Mouse (Mus musculus) CH12.LX (cell line): Measurements from ENCODE around the gene Klhl9.

Experiments
- CTCF ChIP-seq, 2 experiments: IDR thresholded peaks in 1 of 2; conservative IDR thresholded peaks in 1 of 2; 2 replicates each; pipeline ENCODE4 v1.5.1; 2011 to 2012; ENCODE audit warnings: low read depth in 2 of 2, low read length in 2 of 2, improper control_type of control experiment in 1 of 2, inconsistent platforms in 1 of 2, mild to moderate bottlenecking in 1 of 2, moderate library complexity in 1 of 2
- ELF1 ChIP-seq: IDR thresholded peaks from 2 replicates; pipeline ENCODE4 v1.6.1; 2014; ENCODE audit warnings: low read depth, mild to moderate bottlenecking, inconsistent platforms, low read length, improper control_type of control experiment
- HCFC1 ChIP-seq: IDR thresholded peaks from 2 replicates; pipeline ENCODE4 v1.6.1; 2012; ENCODE audit warnings: low read depth, mild to moderate bottlenecking, inconsistent platforms, low read length, improper control_type of control experiment
- JUND ChIP-seq: conservative IDR thresholded peaks from 2 replicates; pipeline ENCODE4 v1.6.1; 2011; ENCODE audit warnings: low read depth, low read length, improper control_type of control experiment
- MEF2A ChIP-seq: IDR thresholded peaks from 2 replicates; pipeline ENCODE4 v1.6.1; 2014; ENCODE audit warnings: low read depth, mild to moderate bottlenecking, inconsistent platforms, low read length, improper control_type of control experiment, borderline replicate concordance
- NRF1 ChIP-seq: IDR thresholded peaks from 2 replicates; pipeline ENCODE4 v1.6.1; 2014; ENCODE audit warnings: low read depth, mild to moderate bottlenecking, inconsistent platforms, low read length, improper control_type of control experiment, moderate library complexity
- POLR2A ChIP-seq: IDR thresholded peaks from 2 replicates; pipeline ENCODE4 v1.6.1; 2011; ENCODE audit warnings: low read depth, mild to moderate bottlenecking, improper control_type of control experiment, low read length
- USF1 ChIP-seq: IDR thresholded peaks from 2 replicates; pipeline ENCODE4 v1.6.1; 2014; ENCODE audit warnings: low read depth, mild to moderate bottlenecking, inconsistent platforms, low read length, improper control_type of control experiment
- ZNF384 ChIP-seq: IDR thresholded peaks from 2 replicates; pipeline ENCODE4 v1.6.1; 2012; ENCODE audit warnings: low read depth, low read length, improper control_type of control experiment, inconsistent platforms

DNA sequence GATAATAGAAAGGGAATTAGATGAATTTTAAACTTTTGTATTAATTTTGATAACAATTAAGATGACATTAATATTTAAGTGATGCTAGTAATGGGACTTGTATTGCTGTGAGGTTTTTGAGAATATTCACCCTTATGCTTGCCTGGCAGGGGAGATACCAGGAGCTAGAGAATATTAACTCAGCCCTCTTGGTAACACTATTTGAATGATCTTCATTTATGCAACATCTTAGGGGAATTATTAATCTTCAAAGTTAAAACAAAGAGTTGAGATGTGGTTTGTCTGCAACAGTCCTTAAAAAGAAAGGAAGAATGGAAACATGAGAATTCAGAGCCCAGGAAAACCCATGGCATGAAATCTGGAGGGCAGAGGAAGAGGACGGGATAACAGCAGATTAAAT, 23.0 kb downstream of the Klhl9 start:
- TF ChIP-seq CTCF (conservative IDR thresholded peaks at IDR 0.05 in 1 of 2, IDR thresholded peaks at IDR 0.05 in 1 of 2; ENCODE audit: low read depth in 2 of 2, low read length in 2 of 2) (no peak), ELF1 (no peak), ZNF384 (no peak), HCFC1 (no peak), POLR2A (no peak), NRF1 (no peak), USF1 (no peak), JUND (no peak), MEF2A (no peak)
